Mouse (Mus musculus) liver, embryonic 13.5 days (tissue): ENCODE data around the gene Aldh4a1. TPM values are rescaled to one million over a fixed set of nuclear protein-coding genes. Genes with fewer than 3 reads are reported as not detected.

ENCODE experiments used
- ATAC-seq: fragments of 200-750 bp; cut with Nextera tagmentation; 2 replicates; pipeline ENCODE4 v1.8.0; 2017; ENCODE audit warnings: low read depth, mild to moderate bottlenecking, moderate number of reproducible peaks, moderate library complexity
- DNase-seq: peaks from one replicate; pipeline ENCODE4 v3.0.0; 2022
- H3K27ac ChIP-seq: fragments of 300-500 bp; sonication (generic); 2 replicates; pipeline ENCODE4 v1.5.1; 2015; ENCODE audit warnings: moderate library complexity, mild to moderate bottlenecking, inconsistent platforms
- H3K27me3 ChIP-seq: fragments of 300-500 bp; sonication (generic); 2 replicates; pipeline ENCODE4 v1.6.1; 2015; ENCODE audit warnings: mild to moderate bottlenecking, inconsistent platforms
- H3K36me3 ChIP-seq: fragments of 300-500 bp; sonication (generic); 2 replicates; pipeline ENCODE4 v1.6.1; 2015; ENCODE audit warnings: mild to moderate bottlenecking, inconsistent platforms
- H3K4me1 ChIP-seq: fragments of 300-500 bp; sonication (generic); replicated peaks from 2 replicates; pipeline ENCODE4 v1.6.1; 2015; ENCODE audit warnings: inconsistent platforms
- H3K4me2 ChIP-seq: fragments of 300-500 bp; sonication (generic); 2 replicates; pipeline ENCODE4 v1.6.1; 2015; ENCODE audit warnings: inconsistent platforms, mild to moderate bottlenecking, moderate library complexity
- H3K4me3 ChIP-seq: fragments of 300-500 bp; sonication (generic); replicated peaks from 2 replicates; pipeline ENCODE4 v1.5.1; 2015; ENCODE audit warnings: mild to moderate bottlenecking, inconsistent platforms
- H3K9ac ChIP-seq: fragments of 300-500 bp; sonication (generic); 2 replicates; pipeline ENCODE4 v1.6.1; 2015; ENCODE audit warnings: mild to moderate bottlenecking, inconsistent platforms
- H3K9me3 ChIP-seq: fragments of 300-500 bp; sonication (generic); replicated peaks from 2 replicates; pipeline ENCODE4 v1.6.1; 2016; ENCODE audit warnings: inconsistent platforms
- WGBS: fragments of 180-500 bp; shearing (Covaris S2); methylation state at CpG from one replicate; pipeline ENCODE4 v1.1.7; 2015; ENCODE audit not compliant: insufficient replicate concordance; 5-methylcytosine and 5-hydroxymethylcytosine counted together
- polyA plus RNA-seq: library from polyadenylated mRNA; unstranded; fragments of >200 nt; fragmentation: Nextera tagmentation; extraction: Ambion mirVana; gene quantifications from 2 replicates; pipeline ENCODE4 v1.2.1, GENCODE M21; 2015

The Aldh4a1 gene
- polyA plus RNA-seq, 1 experiment from 2014 or later, result 50.2 TPM

DNA sequence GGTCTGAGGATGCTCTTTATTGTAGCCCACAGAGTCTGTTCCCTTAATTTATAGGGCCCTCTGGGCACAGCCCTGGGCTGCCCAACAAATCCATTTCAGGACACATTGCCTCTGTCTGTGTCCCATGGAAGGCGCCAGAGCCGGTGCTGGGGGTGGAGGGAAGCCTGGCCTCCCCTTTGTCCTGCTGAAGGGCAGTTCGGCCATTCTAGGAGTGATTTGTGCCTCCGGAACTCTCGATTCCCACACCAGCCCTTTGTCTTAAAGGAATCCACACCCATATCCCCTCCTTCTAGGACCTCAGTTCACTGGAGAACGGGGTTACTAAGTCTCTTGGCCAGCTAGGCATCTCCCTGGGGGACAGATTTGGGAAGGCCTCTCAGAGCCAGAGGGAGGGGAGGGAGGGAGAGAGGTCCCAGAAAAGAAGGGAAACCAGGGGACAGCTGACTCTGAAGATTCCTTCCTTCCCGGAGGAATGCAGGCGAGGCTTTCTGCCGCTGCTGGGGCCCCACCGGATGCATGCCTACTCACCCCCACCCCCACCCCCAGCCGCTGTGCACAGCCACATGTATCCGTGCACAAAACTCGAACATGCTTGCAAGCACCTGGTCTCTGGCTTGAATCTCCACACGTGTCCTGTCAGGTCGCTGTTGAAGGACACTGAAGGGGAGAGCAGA lies 41.9 kb upstream of the Aldh4a1 start:
- H3K9ac ChIP-seq, result peak overlapping the region; percentile 30; the same call in 1 of the 2 replicates
- H3K4me3 ChIP-seq, result peak overlapping the region; percentile 18; the same call in 1 of the 2 replicates
- H3K9me3 ChIP-seq, result no peaks in the 10 kb centered on the region
- H3K4me1 ChIP-seq, result peaks cover 93% of the 10 kb centered on the region
- WGBS, result 20% methylated on average over 15 of the region's 15 CpGs
- ATAC-seq, result no peak
- H3K27me3 ChIP-seq, result peaks cover 48% of the 10 kb centered on the region
- H3K36me3 ChIP-seq, result no peaks in the 10 kb centered on the region
- no peak for DNase-seq
- peak overlapping the region; percentile 84 for H3K27ac ChIP-seq
- peak overlapping the region; percentile 51 for H3K4me2 ChIP-seq

- Histone ChIP-seq H3K36me3 (no peaks in the 10 kb centered on the region), H3K27ac (peak overlapping the region; percentile 84), H3K4me3 (peak overlapping the region; percentile 18; the same call in 1 of the 2 replicates), H3K4me1 (peaks cover 97% of the 10 kb centered on the region), H3K9ac (peak overlapping the region; percentile 29; the same call in 1 of the 2 replicates), H3K27me3 (peaks cover 40% of the 10 kb centered on the region), H3K9me3 (no peaks in the 10 kb centered on the region), H3K4me2 (peak overlapping the region; percentile 51)
- 34% methylated on average over 6 of the region's 6 CpGs for WGBS
- no peak for DNase-seq
- peak; percentile 49 for ATAC-seq
Observed at GRCm38 (mm10) chr4:139581427-139582051, 41.1 kb upstream of the Aldh4a1 start.

- Histone ChIP-seq H3K9me3 (no peaks in the 10 kb centered on the region), H3K27me3 (peaks cover 32% of the 10 kb centered on the region), H3K4me2 (no peak overlapping the region), H3K4me3 (no peak overlapping the region), H3K9ac (no peak overlapping the region), H3K4me1 (peaks cover 93% of the 10 kb centered on the region), H3K27ac (peak overlapping the region; percentile 84; the same call in 1 of the 2 replicates), H3K36me3 (no peaks in the 10 kb centered on the region)
- 42% methylated on average over 6 of the region's 6 CpGs for WGBS
- ATAC-seq (no peak), DNase-seq (no peak)
Observed at GRCm38 (mm10) chr4:139582346-139582745, 40.3 kb upstream of the Aldh4a1 start.

DNA sequence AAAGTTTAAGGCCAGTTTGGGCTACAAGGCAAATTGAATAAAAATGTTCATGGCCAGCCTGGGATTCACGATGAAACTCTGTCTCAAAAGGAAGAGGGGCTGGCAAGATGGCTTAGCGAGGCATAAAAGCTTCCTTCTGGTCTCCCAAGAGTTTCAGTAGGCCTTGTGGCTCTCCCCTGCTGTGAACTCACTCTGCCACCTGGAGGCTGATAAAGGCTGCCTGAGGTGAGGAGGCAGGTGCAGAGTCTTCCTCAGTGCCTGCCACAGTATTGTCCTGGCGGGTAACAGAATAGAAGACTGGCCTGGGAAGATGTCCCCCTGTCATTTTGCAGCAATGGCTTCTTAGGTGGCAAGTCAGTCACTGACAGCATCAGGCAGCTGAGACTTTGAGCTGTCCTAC lies 39.8 kb upstream of the Aldh4a1 start:
- no peak overlapping the region for H3K4me2 ChIP-seq
- DNase-seq, result no peak
- WGBS, result 54% methylated on average over 3 of the region's 3 CpGs
- ATAC-seq, result no peak
- H3K9me3 ChIP-seq, result no peaks in the 10 kb centered on the region
- H3K9ac ChIP-seq, result no peak overlapping the region
- H3K27me3 ChIP-seq, result peaks cover 28% of the 10 kb centered on the region
- H3K27ac ChIP-seq, result no peak overlapping the region
- no peak overlapping the region for H3K4me3 ChIP-seq
- peaks cover 89% of the 10 kb centered on the region for H3K4me1 ChIP-seq
- H3K36me3 ChIP-seq, result no peaks in the 10 kb centered on the region

- Histone ChIP-seq H3K36me3 (no peaks in the 10 kb centered on the region), H3K4me2 (no peak overlapping the region), H3K27me3 (peaks cover 20% of the 10 kb centered on the region), H3K4me1 (peaks cover 80% of the 10 kb centered on the region), H3K9me3 (no peaks in the 10 kb centered on the region), H3K9ac (no peak overlapping the region), H3K4me3 (no peak overlapping the region), H3K27ac (no peak overlapping the region)
- 70% methylated on average over 11 of the region's 11 CpGs for WGBS
- no peak for ATAC-seq
- no peak for DNase-seq
Observed at GRCm38 (mm10) chr4:139583629-139584245, 38.9 kb upstream of the Aldh4a1 start.

GRCm38 (mm10) chr4:139584704-139585103 lies 38.0 kb upstream of the Aldh4a1 start:
- Histone ChIP-seq H3K27ac (peak overlapping the region; percentile 30; the same call in 1 of the 2 replicates), H3K27me3 (peaks cover 10% of the 10 kb centered on the region; the same call in 1 of the 2 replicates), H3K9ac (no peak overlapping the region), H3K36me3 (no peaks in the 10 kb centered on the region), H3K4me2 (no peak overlapping the region), H3K4me1 (peaks cover 71% of the 10 kb centered on the region), H3K9me3 (no peaks in the 10 kb centered on the region), H3K4me3 (no peak overlapping the region)
- WGBS, result 76% methylated on average over 11 of the region's 11 CpGs
- DNase-seq (no peak), ATAC-seq (no peak)

GRCm38 (mm10) chr4:139585713-139586112 lies 37.0 kb upstream of the Aldh4a1 start:
- peaks cover 64% of the 10 kb centered on the region for H3K4me1 ChIP-seq
- 0 out of 2 replicates have a peak overlapping the region, but pooled peaks have one; percentile 18 for H3K27ac ChIP-seq
- ATAC-seq (0 out of 2 replicates have a peak, but pooled peaks have one; percentile 14), DNase-seq (no peak)
- 0 out of 2 replicates have a peak, but pooled peaks cover 2% of the 10 kb centered on the region for H3K27me3 ChIP-seq
- 67% methylated on average over 7 of the region's 7 CpGs for WGBS
- H3K4me3 ChIP-seq, result no peak overlapping the region
- H3K4me2 ChIP-seq, result no peak overlapping the region
- H3K9me3 ChIP-seq, result no peaks in the 10 kb centered on the region
- H3K9ac ChIP-seq, result no peak overlapping the region
- no peaks in the 10 kb centered on the region for H3K36me3 ChIP-seq

GRCm38 (mm10) chr4:139587370-139587769 lies 35.3 kb upstream of the Aldh4a1 start:
- Histone ChIP-seq H3K36me3 (no peaks in the 10 kb centered on the region), H3K4me2 (no peak overlapping the region), H3K27ac (no peak overlapping the region), H3K9ac (no peak overlapping the region), H3K9me3 (no peaks in the 10 kb centered on the region), H3K4me1 (peaks cover 47% of the 10 kb centered on the region), H3K27me3 (no peaks in the 10 kb centered on the region), H3K4me3 (no peak overlapping the region)
- no peak for ATAC-seq
- no peak for DNase-seq
- 57% methylated on average over 4 of the region's 4 CpGs for WGBS

GRCm38 (mm10) chr4:139587773-139588172 lies 34.9 kb upstream of the Aldh4a1 start:
- H3K27ac ChIP-seq, result no peak overlapping the region
- H3K9me3 ChIP-seq, result no peaks in the 10 kb centered on the region
- H3K36me3 ChIP-seq, result no peaks in the 10 kb centered on the region
- H3K27me3 ChIP-seq, result no peaks in the 10 kb centered on the region
- 76% methylated on average over 4 of the region's 4 CpGs for WGBS
- no peak for ATAC-seq
- peaks cover 43% of the 10 kb centered on the region for H3K4me1 ChIP-seq
- no peak overlapping the region for H3K9ac ChIP-seq
- H3K4me3 ChIP-seq, result no peak overlapping the region
- DNase-seq, result no peak
- H3K4me2 ChIP-seq, result no peak overlapping the region

DNA sequence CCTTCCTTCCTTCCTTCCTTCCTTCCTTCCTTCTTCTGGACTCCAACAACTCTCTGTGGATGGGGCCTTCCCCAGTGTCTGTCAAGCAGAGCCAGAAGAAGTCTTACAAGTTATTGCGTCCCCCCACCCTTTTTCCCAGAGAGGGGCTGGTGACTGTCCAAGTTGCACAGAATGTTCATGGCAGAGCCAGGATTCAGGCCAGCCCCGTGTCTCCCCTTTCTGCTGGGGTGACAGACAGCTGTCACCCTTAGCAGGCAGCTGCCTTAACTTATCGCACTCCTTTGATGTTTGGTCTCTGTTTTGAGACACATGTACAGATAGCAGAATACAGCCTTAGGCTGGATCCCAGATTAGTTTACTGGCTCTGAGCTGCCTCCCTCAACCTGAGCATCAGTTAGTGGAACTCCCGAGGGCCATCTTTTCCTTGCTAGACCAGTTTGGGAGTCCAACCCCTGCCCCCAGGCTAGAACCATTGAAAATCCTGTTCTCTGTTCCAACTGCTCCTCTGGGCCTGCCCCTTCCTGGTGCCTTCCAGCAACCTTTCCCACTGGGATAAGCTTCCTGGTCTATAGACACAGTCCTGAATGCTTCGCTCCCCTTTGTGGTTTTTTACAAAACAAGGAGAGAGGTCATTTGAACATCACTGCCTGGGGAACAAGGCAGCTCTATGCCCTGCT lies 33.2 kb upstream of the Aldh4a1 start:
- H3K27ac ChIP-seq, result no peak overlapping the region
- no peak overlapping the region for H3K9ac ChIP-seq
- H3K4me3 ChIP-seq, result no peak overlapping the region
- 58% methylated on average over 5 of the region's 5 CpGs for WGBS
- ATAC-seq (no peak), DNase-seq (no peak)
- no peaks in the 10 kb centered on the region for H3K9me3 ChIP-seq
- H3K4me2 ChIP-seq, result no peak overlapping the region
- peaks cover 28% of the 10 kb centered on the region for H3K4me1 ChIP-seq
- H3K27me3 ChIP-seq, result no peaks in the 10 kb centered on the region
- no peaks in the 10 kb centered on the region for H3K36me3 ChIP-seq

GRCm38 (mm10) chr4:139590446-139590845 lies 32.2 kb upstream of the Aldh4a1 start:
- ATAC-seq (no peak), DNase-seq (no peak)
- no peaks in the 10 kb centered on the region for H3K9me3 ChIP-seq
- no peaks in the 10 kb centered on the region for H3K36me3 ChIP-seq
- no peaks in the 10 kb centered on the region for H3K27me3 ChIP-seq
- no peak overlapping the region for H3K9ac ChIP-seq
- H3K4me3 ChIP-seq, result no peak overlapping the region
- no peak overlapping the region for H3K4me2 ChIP-seq
- H3K27ac ChIP-seq, result no peak overlapping the region
- peaks cover 24% of the 10 kb centered on the region for H3K4me1 ChIP-seq
- WGBS, result 44% methylated on average over 4 of the region's 4 CpGs
